Comparison of ENCODE assay signal across 19 mouse cellular contexts in the genomic region with DNA sequence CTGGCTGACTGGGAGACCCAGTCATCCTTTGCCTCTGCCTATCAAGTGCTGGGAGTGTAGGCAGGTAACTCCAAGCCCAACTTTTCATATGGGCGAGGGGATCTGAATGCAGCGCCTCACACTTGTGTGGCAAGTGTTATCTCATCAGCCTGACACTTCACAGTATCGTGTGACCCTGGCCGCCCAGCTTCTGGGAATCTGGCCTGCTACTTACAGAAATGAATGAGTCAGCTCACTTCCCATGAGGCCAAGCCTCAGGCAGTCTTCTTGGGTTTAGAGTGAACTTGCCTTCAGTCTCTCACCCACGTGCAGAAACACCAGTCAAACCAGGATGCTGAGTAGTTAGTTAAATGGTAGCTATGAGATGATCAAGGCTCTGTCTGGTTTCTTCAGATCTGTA.
DNase-seq lines count a peak whose midpoint lies in the region; ATAC-seq and TF ChIP-seq lines count a peak whose summit lies in the region.
"Had no signal": no experiment of that assay in that cellular context is flagged by ENCODE, and none has a peak within 500 bp of the region (broad histone marks: within the 10 kb centered on the region; RNA-seq: fewer than 3 reads in every experiment).

No protein-coding gene starts in this region.

- ATAC-seq in heart, embryonic 14.5 days (ENCODE audit: insufficient number of reproducible peaks, insufficient read depth, low FRiP score, low read depth): no peak
- no peak for ATAC-seq in stomach, postnatal 0 days (ENCODE audit: low FRiP score, low TSS enrichment)
- ATAC-seq: forebrain, embryonic 14.5 days; intestine, postnatal 0 days had no signal

- no peak overlapping the region for H3K4me3 ChIP-seq in heart, embryonic 14.5 days (ENCODE audit: control insufficient read depth in 1 of 2, insufficient read depth in 1 of 2, low read depth in 1 of 2, low read length in 2 of 2)
- H3K4me3 ChIP-seq in stomach, postnatal 0 days (ENCODE audit: low read depth, low read length): no peak overlapping the region
- H3K4me3 ChIP-seq: embryonic facial prominence, embryonic 15.5 days; lung, embryonic 15.5 days; neural tube, embryonic 13.5 days had no signal

- intact Hi-C loops in gastrocnemius, postnatal 14 days (cut with DNase I; ENCODE audit: low total_unique reads): no loop called here

- DNase-seq in heart, adult 11 months: peak; percentile 89
- no peak for DNase-seq in heart, postnatal 4 days
- peak; percentile 54 for DNase-seq in gastrocnemius, postnatal 14 days
- no peak for DNase-seq in retina, embryonic 14.5 days (ENCODE audit: low spot score)
- DNase-seq in right cerebral cortex, postnatal 14 days: no peak
- DNase-seq in thymus, postnatal 36 days: no peak
- no peak for DNase-seq in stomach, postnatal 0 days (ENCODE audit: low spot score)
- DNase-seq: cerebellum, adult 9-10 months; kidney, postnatal 10 days; layer of hippocampus, adult 9-11 months; thymus, postnatal 25 days had no signal

- no peaks in the 10 kb centered on the region for H3K36me3 ChIP-seq in heart, embryonic 14.5 days (ENCODE audit: control insufficient read depth, insufficient read depth, low read length)
- no peaks in the 10 kb centered on the region for H3K36me3 ChIP-seq in stomach, postnatal 0 days (ENCODE audit: control insufficient read depth, insufficient read depth, low read length)
- H3K36me3 ChIP-seq: embryonic facial prominence, embryonic 15.5 days; G1E; lung, embryonic 15.5 days; neural tube, embryonic 13.5 days had no signal

- H3K4me1 ChIP-seq in heart, embryonic 14.5 days (ENCODE audit: control insufficient read depth in 2 of 2, insufficient read depth in 2 of 2, low read length in 2 of 2): peaks cover 21 to 34% of the 10 kb centered on the region in 2 experiments
- H3K4me1 ChIP-seq in stomach, postnatal 0 days (replicated peaks; ENCODE audit: control insufficient read depth, insufficient read depth): no peaks in the 10 kb centered on the region
- H3K4me1 ChIP-seq: neural tube, embryonic 13.5 days had no signal

- WGBS in heart, embryonic 14.5 days: 9% methylated on average over 5 of the region's 5 CpGs
- WGBS in stomach, postnatal 0 days: 59% methylated on average over 5 of the region's 5 CpGs

- H3K9me3 ChIP-seq in heart, embryonic 14.5 days (ENCODE audit: control insufficient read depth, low read length): no peaks in the 10 kb centered on the region
- no peaks in the 10 kb centered on the region for H3K9me3 ChIP-seq in stomach, postnatal 0 days (ENCODE audit: control insufficient read depth, low read length)
- H3K9me3 ChIP-seq: embryonic facial prominence, embryonic 15.5 days; lung, embryonic 15.5 days; neural tube, embryonic 13.5 days had no signal

- no peaks in the 10 kb centered on the region for H3K27me3 ChIP-seq in heart, embryonic 14.5 days (ENCODE audit: control insufficient read depth, insufficient read depth, low read length)
- H3K27me3 ChIP-seq in stomach, postnatal 0 days (ENCODE audit: control insufficient read depth, insufficient read depth, low read length): no peaks in the 10 kb centered on the region
- H3K27me3 ChIP-seq: embryonic facial prominence, embryonic 15.5 days; lung, embryonic 15.5 days; neural tube, embryonic 13.5 days had no signal

- TF ChIP-seq CTCF in stomach, postnatal 0 days (IDR thresholded peaks at IDR 0.05; ENCODE audit: low read depth): no peak

- no peak for TF ChIP-seq EP300 in stomach, postnatal 0 days (optimal IDR thresholded peaks at IDR 0.05)

- H3K27ac ChIP-seq in heart, embryonic 14.5 days (replicated peaks in 1 of 2; ENCODE audit: control insufficient read depth in 1 of 2, insufficient read depth in 1 of 2, low read depth in 2 of 2, low read length in 2 of 2): peak overlapping the region; percentile 83 to 93
- H3K27ac ChIP-seq in stomach, postnatal 0 days (replicated peaks): no peak overlapping the region
- H3K27ac ChIP-seq: embryonic facial prominence, embryonic 15.5 days; hindbrain, embryonic 14.5 days; neural tube, embryonic 13.5 days had no signal

- no peak overlapping the region for H3K9ac ChIP-seq in heart, embryonic 14.5 days (ENCODE audit: low read length)
- no peak overlapping the region for H3K9ac ChIP-seq in stomach, postnatal 0 days (ENCODE audit: low read length)
- H3K9ac ChIP-seq: embryonic facial prominence, embryonic 15.5 days; hindbrain, embryonic 14.5 days; lung, embryonic 15.5 days; neural tube, embryonic 13.5 days had no signal

- no peak overlapping the region for H3K4me2 ChIP-seq in heart, embryonic 14.5 days (ENCODE audit: low read length)
- no peak overlapping the region for H3K4me2 ChIP-seq in stomach, postnatal 0 days (replicated peaks; ENCODE audit: low read depth)
- H3K4me2 ChIP-seq: embryonic facial prominence, embryonic 15.5 days; hindbrain, embryonic 14.5 days; lung, embryonic 15.5 days; neural tube, embryonic 13.5 days had no signal

Comparison
In these comparisons a context has a peak if more than half of its experiments do, and no peak if none do; other contexts are left out.
1. DNase-seq: peak in heart, adult 11 months (single experiment) and gastrocnemius, postnatal 14 days (single experiment); none in heart, postnatal 4 days (single experiment), retina, embryonic 14.5 days (single experiment), right cerebral cortex, postnatal 14 days (single experiment), thymus, postnatal 36 days (0 of 2) and stomach, postnatal 0 days (single experiment).